Mouse (Mus musculus): Measurements from ENCODE around the gene Cd163l1. TPM values are rescaled to one million over a fixed set of nuclear protein-coding genes. Genes with fewer than 3 reads are reported as not detected.

Cd163l1 gene
- polyA plus RNA-seq, 1 experiment from 2014 or later, result not detected

DNA sequence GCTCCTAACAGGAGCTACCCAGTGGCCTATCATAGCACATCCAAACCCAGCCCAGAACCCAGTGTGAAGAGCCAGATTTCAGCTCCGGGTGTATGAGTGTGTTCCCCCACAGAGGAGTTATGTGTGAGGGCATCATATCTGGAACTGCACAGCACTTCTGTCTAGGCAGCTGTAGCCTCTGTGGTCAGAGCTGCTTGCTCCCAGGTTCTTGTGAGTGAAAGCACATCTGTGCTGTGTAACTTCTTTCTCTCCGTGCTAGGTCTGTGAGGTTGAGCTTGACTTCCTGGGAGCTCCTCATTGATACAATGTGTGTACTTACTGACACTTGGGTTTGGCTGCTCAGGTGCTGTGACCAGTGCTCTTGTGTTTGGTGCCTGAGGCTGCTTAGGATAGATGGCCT is 25.2 kb upstream of the Cd163l1 start:
- Histone ChIP-seq H3K4me2 (no peak overlapping the region), H3K27me3 (no peaks in the 10 kb centered on the region), H3K9me3 (no peaks in the 10 kb centered on the region), H3K36me3 (no peaks in the 10 kb centered on the region), H3K4me3 (no peak overlapping the region), H3K27ac (no peak overlapping the region), H3K4me1 (replicated peaks) (no peaks in the 10 kb centered on the region), H3K9ac (no peak overlapping the region)
- ATAC-seq (ENCODE audit: low FRiP score), result no peak
- 90% methylated on average over 2 of the region's 2 CpGs for WGBS

DNA sequence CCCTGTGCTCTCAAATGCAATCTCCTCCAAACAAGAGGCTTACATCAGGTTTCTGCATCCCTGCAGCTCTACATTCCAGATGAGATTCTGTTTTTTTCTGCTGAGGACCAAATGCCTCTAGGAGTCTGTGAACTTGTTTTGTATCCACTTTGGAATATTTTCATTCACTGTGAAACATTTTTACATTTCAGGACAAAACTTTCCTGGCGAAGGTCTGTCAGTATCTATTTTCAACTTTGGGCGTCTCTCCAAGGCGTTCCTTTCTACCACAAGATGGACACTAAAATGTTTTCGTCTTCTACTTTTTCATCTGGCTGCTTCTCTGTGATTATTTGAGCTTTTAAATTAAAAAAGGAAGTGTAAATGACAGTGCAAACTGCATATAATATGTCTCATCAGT is 24.0 kb upstream of the Cd163l1 start:
- 93% methylated on average over 4 of the region's 4 CpGs for WGBS

DNA sequence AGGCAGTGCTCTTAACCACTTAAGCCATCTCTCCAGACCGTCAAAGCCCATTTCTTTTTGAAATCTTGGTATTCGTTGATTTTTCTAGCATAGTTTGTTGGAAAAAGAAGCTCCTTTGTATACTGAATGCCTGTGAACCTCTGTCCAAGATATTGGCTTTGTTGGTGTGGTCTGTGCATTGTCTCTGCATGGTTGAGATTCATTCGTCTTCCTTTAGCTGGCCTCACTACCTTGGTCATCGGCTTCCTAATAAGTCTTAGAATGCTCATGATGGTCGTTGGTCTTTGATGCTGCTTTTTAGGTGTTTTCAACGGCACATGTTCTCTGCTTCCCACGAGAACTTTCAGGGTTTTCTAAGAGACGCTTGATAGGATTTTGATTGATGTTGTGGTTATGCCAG is 22.1 kb upstream of the Cd163l1 start:
- Histone ChIP-seq H3K4me1 (replicated peaks) (no peaks in the 10 kb centered on the region), H3K27ac (no peak overlapping the region), H3K9ac (no peak overlapping the region), H3K4me3 (no peak overlapping the region), H3K36me3 (no peaks in the 10 kb centered on the region), H3K4me2 (no peak overlapping the region), H3K9me3 (no peaks in the 10 kb centered on the region), H3K27me3 (no peaks in the 10 kb centered on the region)
- 83% methylated on average over 8 of the region's 8 CpGs for WGBS
- no peak for ATAC-seq (ENCODE audit: low FRiP score)

More for the DNA sequence above, 24.0 kb upstream of the Cd163l1 start:
- no peak overlapping the region for H3K4me3 ChIP-seq
- no peak overlapping the region for H3K4me2 ChIP-seq
- no peak for ATAC-seq (ENCODE audit: low FRiP score)
- no peaks in the 10 kb centered on the region for H3K9me3 ChIP-seq
- no peaks in the 10 kb centered on the region for H3K4me1 ChIP-seq (replicated peaks)
- H3K36me3 ChIP-seq, result no peaks in the 10 kb centered on the region
- no peaks in the 10 kb centered on the region for H3K27me3 ChIP-seq
- no peak overlapping the region for H3K9ac ChIP-seq
- H3K27ac ChIP-seq, result no peak overlapping the region

DNA sequence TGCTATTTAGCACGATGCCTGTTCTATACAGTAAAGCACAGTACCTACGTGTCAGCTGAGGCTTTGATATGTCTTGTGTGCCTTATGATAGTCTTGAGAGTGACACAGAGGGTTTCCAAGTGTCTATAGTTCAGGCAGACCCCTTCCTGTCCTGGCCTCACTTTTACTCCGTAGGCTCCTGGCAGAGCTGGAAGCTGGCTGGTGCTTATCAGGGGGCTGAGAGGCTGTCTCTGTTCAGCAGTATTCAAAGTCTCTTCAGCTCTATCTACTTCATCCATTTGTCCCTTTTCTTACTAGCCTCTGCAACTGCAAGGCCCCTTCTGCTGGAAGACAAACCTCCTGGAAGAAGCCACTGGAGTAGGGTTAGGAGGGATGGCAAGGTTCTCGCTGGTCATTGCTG is 17.0 kb upstream of the Cd163l1 start:
- no peak for ATAC-seq (ENCODE audit: low FRiP score)
- no peak overlapping the region for H3K4me2 ChIP-seq
- H3K9me3 ChIP-seq, result no peaks in the 10 kb centered on the region
- H3K4me3 ChIP-seq, result no peak overlapping the region
- H3K27ac ChIP-seq, result no peak overlapping the region
- H3K9ac ChIP-seq, result no peak overlapping the region
- 92% methylated on average over 4 of the region's 4 CpGs for WGBS
- H3K36me3 ChIP-seq, result no peaks in the 10 kb centered on the region
- no peaks in the 10 kb centered on the region for H3K4me1 ChIP-seq (replicated peaks)
- H3K27me3 ChIP-seq, result no peaks in the 10 kb centered on the region

DNA sequence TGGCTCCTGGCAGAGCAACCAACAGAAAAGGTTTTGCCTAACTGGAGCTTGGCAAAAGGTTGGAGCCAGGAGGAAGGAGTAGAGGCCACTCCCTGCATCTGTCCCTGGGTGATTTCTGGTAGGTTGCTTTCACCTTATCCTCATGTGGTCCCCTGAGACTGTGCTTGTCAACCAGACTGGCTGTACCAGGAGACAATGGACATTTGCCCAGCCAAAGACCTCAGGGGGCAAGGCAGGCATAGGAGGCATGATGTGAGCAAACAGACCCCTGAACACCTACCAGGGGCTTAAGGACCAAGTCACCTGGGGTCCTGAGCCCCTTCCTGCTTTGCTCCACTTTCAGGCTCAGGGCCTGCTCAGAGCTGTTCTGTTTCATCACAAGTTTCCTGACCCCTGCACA is 12.2 kb upstream of the Cd163l1 start, which contains the start of gene Olfr524:
Olfr524 (minus strand) TSS at position 101 of the 400 bp plus-strand sequence.
- Histone ChIP-seq H3K9me3 (no peaks in the 10 kb centered on the region), H3K27me3 (no peaks in the 10 kb centered on the region), H3K4me2 (no peak within 1 kb of the TSS), H3K27ac (no peak within 1 kb of the TSS), H3K9ac (no peak within 1 kb of the TSS), H3K4me3 (no peak within 1 kb of the TSS), H3K36me3 (no peaks in the 10 kb centered on the region), H3K4me1 (replicated peaks) (no peaks in the 10 kb centered on the region)
- no peak for ATAC-seq (ENCODE audit: low FRiP score)

DNA sequence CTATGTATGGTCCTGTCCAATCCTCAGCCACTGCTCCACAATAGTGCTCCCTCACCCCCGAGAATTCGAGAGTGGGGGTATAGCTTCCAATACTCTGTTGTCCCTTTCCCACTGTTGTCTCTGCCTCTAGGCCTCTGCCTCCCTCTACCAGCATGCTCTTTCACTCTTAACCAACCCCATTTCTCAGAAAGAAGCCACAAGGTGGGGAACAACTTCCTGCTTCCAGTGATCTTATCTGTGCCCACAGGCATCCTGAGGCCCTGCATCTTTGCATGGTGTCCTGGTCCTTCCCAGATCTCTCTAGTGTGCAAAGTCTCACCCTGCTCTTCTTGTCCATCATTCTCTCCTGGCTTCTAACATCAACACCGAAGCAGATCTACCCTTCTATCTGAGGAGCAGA is 11.2 kb upstream of the Cd163l1 start:
- Histone ChIP-seq H3K9ac (no peak overlapping the region), H3K9me3 (no peaks in the 10 kb centered on the region), H3K27ac (no peak overlapping the region), H3K4me2 (no peak overlapping the region), H3K36me3 (no peaks in the 10 kb centered on the region), H3K4me1 (replicated peaks) (no peaks in the 10 kb centered on the region), H3K27me3 (no peaks in the 10 kb centered on the region), H3K4me3 (no peak overlapping the region)
- ATAC-seq (ENCODE audit: low FRiP score), result no peak
- 87% methylated on average over 3 of the region's 3 CpGs for WGBS

DNA sequence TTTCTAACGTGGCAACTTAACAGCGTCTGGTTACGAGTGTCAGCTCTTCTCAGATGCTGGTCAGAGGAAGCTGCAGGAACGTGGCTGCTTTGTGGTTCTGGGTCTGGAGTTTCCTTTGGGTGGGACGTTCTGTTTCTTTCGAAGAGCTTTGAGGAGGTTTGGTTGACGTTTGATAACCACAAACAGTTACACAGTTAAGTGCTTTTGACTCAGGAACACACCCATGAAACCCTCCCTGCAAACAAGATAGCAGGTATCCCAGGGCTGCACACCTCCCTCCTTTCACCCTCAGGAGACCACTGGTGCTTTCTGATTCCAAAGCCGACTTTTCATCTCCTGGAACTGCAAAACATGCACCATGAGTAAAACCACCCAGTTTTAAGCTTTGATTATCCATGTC is 9.9 kb upstream of the Cd163l1 start:
- Histone ChIP-seq H3K9me3 (no peaks in the 10 kb centered on the region), H3K4me1 (replicated peaks) (no peaks in the 10 kb centered on the region), H3K27ac (no peak overlapping the region), H3K36me3 (no peaks in the 10 kb centered on the region), H3K9ac (no peak overlapping the region), H3K4me2 (no peak overlapping the region), H3K27me3 (no peaks in the 10 kb centered on the region), H3K4me3 (no peak overlapping the region)
- 80% methylated on average over 8 of the region's 8 CpGs for WGBS
- ATAC-seq (ENCODE audit: low FRiP score), result no peak

DNA sequence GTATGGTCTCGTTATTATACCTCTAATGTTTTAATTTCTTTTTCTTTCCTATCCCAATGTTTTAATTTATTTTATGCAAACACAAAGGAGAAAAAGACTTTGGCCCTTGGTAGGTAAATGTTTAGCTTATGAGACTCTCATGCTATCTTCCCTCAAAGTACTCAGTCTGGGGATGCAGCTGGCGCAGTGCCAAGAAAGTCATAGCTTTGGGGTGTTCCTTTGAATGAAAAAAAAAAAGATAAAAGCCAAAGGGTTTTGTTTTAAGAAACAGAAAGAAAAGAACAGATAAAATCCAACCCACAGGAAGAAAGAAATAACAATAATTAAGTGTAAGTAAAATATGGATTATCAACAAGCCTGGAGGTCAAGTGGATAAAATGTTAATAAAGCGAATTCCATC is 9.4 kb upstream of the Cd163l1 start:
- no peak overlapping the region for H3K27ac ChIP-seq
- H3K4me3 ChIP-seq, result no peak overlapping the region
- H3K4me1 ChIP-seq (replicated peaks), result no peaks in the 10 kb centered on the region
- no peak overlapping the region for H3K9ac ChIP-seq
- no peaks in the 10 kb centered on the region for H3K27me3 ChIP-seq
- no peaks in the 10 kb centered on the region for H3K36me3 ChIP-seq
- H3K4me2 ChIP-seq, result no peak overlapping the region
- no peaks in the 10 kb centered on the region for H3K9me3 ChIP-seq
- 84% methylated on average over 3 of the region's 3 CpGs for WGBS
- ATAC-seq (ENCODE audit: low FRiP score), result no peak

DNA sequence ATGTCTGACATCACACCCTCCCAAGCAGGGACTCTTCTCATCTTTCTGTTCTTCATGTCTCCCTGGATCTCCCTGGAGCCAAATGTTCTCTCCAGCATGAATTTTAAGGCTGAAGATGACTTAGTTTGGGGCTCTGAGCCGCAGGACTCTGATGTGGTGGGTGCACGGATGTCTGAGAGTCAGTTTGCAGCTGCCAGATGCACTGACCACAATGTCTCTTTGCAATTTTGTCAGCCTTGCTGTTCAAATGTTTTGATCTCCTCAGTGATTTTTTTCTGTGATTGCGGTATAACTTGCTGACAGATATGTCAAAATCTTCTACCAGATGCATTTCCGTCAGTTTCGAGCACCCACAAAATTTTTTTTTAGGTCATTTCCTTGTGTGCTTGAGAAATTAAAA is 4.2 kb upstream of the Cd163l1 start:
- no peak overlapping the region for H3K4me2 ChIP-seq
- no peaks in the 10 kb centered on the region for H3K36me3 ChIP-seq
- no peak overlapping the region for H3K27ac ChIP-seq
- no peaks in the 10 kb centered on the region for H3K4me1 ChIP-seq (replicated peaks)
- H3K9me3 ChIP-seq, result no peaks in the 10 kb centered on the region
- H3K9ac ChIP-seq, result no peak overlapping the region
- no peak overlapping the region for H3K4me3 ChIP-seq
- no peaks in the 10 kb centered on the region for H3K27me3 ChIP-seq
- 89% methylated on average over 5 of the region's 5 CpGs for WGBS
- no peak for ATAC-seq (ENCODE audit: low FRiP score)

DNA sequence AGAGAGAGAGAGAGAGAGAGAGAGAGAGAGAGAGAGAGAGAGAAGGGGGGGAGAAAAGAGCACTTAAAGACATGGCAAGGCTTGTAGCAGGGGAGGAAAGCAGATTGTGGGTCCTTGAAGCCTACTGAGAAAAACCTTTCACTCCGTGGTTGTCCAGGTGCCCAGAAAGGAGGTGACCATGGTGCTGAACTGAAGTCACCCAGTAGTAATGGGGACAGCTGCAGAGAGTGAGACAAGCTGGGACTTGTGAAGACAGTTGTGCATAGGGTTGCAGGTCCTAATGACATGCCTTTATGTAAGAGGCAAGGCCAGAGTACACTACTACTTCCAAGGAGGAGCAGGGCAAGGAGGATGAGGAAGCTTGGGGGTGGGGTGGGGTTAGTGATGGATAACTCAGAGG is 1.2 kb downstream of the Cd163l1 start:
- H3K9me3 ChIP-seq, result no peaks in the 10 kb centered on the region
- H3K4me3 ChIP-seq, result no peak overlapping the region
- no peak overlapping the region for H3K27ac ChIP-seq
- no peak for ATAC-seq (ENCODE audit: low FRiP score)
- H3K27me3 ChIP-seq, result no peaks in the 10 kb centered on the region
- H3K9ac ChIP-seq, result no peak overlapping the region
- H3K36me3 ChIP-seq, result no peaks in the 10 kb centered on the region
- H3K4me2 ChIP-seq, result no peak overlapping the region
- H3K4me1 ChIP-seq (replicated peaks), result no peaks in the 10 kb centered on the region
- WGBS, result 30% methylated on average over 1 of the region's 1 CpGs

DNA sequence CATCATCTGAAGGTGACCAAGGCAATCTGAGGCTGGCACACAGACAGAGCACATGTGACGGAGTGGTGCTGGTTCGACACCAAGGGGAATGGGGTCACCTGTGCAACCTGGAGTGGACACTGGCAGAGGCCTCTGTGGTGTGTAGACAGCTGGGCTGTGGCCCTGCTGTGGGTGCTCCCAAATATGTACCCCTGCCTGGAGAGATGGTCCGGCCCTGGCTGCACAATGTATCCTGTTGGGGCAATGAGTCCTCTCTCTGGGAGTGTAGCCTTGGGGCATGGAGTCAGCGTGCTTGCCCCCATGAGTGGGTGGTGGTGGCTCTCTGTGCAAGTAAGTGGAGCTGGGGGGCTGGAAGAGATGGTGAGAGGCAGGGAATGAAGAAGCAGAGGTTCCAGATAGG is 2.3 kb downstream of the Cd163l1 start:
- WGBS, result 93% methylated on average over 4 of the region's 4 CpGs
- no peak for ATAC-seq (ENCODE audit: low FRiP score)
- H3K27ac ChIP-seq, result no peak overlapping the region
- no peaks in the 10 kb centered on the region for H3K27me3 ChIP-seq
- H3K4me2 ChIP-seq, result no peak overlapping the region
- no peaks in the 10 kb centered on the region for H3K9me3 ChIP-seq
- no peaks in the 10 kb centered on the region for H3K4me1 ChIP-seq (replicated peaks)
- no peak overlapping the region for H3K4me3 ChIP-seq
- no peaks in the 10 kb centered on the region for H3K36me3 ChIP-seq
- no peak overlapping the region for H3K9ac ChIP-seq

DNA sequence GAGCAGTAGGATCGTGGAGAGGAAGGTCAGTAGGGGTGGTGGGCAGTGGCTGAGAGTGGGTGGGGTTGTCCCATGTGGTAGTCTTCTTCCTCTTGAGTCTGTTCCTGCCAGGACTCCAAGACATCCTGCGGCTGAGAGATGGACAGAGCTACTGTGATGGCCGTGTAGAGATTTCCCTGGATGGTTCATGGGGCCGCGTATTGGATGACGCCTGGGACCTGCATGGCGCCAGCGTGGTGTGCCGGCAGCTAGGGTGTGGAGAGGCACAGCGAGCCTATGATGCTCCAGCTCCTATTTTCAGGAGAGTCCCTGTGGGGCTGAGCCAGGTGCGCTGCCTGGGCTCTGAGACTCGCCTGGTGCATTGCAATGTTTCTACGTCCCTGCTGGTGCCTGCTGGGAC is 6.1 kb downstream of the Cd163l1 start:
- Histone ChIP-seq H3K4me3 (no peak overlapping the region), H3K9ac (no peak overlapping the region), H3K4me2 (no peak overlapping the region), H3K9me3 (no peaks in the 10 kb centered on the region), H3K27ac (no peak overlapping the region), H3K4me1 (replicated peaks) (no peaks in the 10 kb centered on the region), H3K36me3 (no peaks in the 10 kb centered on the region), H3K27me3 (no peaks in the 10 kb centered on the region)
- no peak for ATAC-seq (ENCODE audit: low FRiP score)
- 90% methylated on average over 13 of the region's 13 CpGs for WGBS

DNA sequence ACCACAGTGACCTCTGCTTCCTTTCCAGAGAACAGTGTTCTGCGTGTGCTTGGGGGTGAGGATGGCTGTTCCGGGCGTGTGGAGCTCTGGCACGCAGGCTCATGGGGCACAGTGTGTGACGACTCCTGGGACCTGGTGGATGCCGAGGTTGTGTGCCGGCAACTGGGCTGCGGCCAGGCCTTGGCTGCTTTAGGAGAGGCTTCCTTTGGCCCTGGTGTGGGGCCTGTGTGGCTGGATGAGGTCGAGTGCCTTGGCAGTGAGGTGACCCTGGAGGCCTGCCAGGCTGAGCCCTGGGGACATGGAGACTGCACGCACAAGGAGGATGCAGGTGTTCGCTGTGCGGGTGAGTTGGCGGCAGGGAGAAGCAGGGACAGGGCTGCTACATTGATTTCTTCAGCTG is 10.4 kb downstream of the Cd163l1 start:
- Histone ChIP-seq H3K4me3 (no peak overlapping the region), H3K9me3 (no peaks in the 10 kb centered on the region), H3K4me2 (no peak overlapping the region), H3K36me3 (no peaks in the 10 kb centered on the region), H3K4me1 (replicated peaks) (no peaks in the 10 kb centered on the region), H3K9ac (no peak overlapping the region), H3K27ac (no peak overlapping the region), H3K27me3 (no peaks in the 10 kb centered on the region)
- no peak for ATAC-seq (ENCODE audit: low FRiP score)
- WGBS, result 82% methylated on average over 13 of the region's 13 CpGs

DNA sequence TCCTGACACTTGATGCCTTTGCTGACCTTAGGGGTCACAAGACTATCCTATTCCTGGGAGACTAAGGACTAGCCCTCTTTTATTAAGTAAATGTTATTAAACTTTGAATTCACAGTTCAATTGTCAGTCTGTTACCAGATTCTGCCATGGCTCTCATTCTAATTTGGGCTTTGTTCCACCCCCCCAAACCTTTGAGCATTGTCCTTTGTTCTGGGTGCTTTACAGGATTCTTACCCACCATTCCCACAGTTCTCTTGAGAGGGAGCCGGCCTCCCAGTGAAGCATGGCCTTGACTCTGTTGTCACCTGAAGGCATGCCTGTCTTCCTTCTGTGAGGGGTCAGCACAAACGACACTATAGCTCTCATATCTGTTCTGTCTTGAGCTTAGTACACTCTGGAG is 13.0 kb downstream of the Cd163l1 start:
- H3K9ac ChIP-seq, result no peak overlapping the region
- no peak overlapping the region for H3K4me3 ChIP-seq
- no peak overlapping the region for H3K4me2 ChIP-seq
- 57% methylated on average over 2 of the region's 2 CpGs for WGBS
- no peaks in the 10 kb centered on the region for H3K36me3 ChIP-seq
- H3K27ac ChIP-seq, result no peak overlapping the region
- no peaks in the 10 kb centered on the region for H3K27me3 ChIP-seq
- H3K9me3 ChIP-seq, result no peaks in the 10 kb centered on the region
- ATAC-seq (ENCODE audit: low FRiP score), result no peak
- H3K4me1 ChIP-seq (replicated peaks), result no peaks in the 10 kb centered on the region

Data from hindbrain, embryonic 13.5 days (tissue).